Mouse (Mus musculus) ES-Bruce4 (cell line): ENCODE results near the gene Fcor. TPM values are rescaled to one million over a fixed set of nuclear protein-coding genes. Genes with fewer than 3 reads are reported as not detected.

ENCODE experiments used
- H3K27ac ChIP-seq: 2 replicates; pipeline ENCODE4 v1.5.1; 2012; ENCODE audit warnings: low read length, inconsistent platforms; ENCODE audit not compliant: insufficient read depth
- H3K27me3 ChIP-seq: 2 replicates; pipeline ENCODE4 v1.6.1; 2012; ENCODE audit warnings: mild to moderate bottlenecking, low read length, inconsistent platforms; ENCODE audit not compliant: control insufficient read depth, poor library complexity, insufficient read depth, severe bottlenecking
- H3K36me3 ChIP-seq: 2 replicates; pipeline ENCODE4 v1.6.1; 2012; ENCODE audit warnings: inconsistent platforms, mild to moderate bottlenecking, low read length, moderate library complexity; ENCODE audit not compliant: control insufficient read depth, poor library complexity, insufficient read depth, severe bottlenecking
- H3K4me1 ChIP-seq: one replicate; pipeline ENCODE4 v1.8.1; 2011; ENCODE audit warnings: low read length; ENCODE audit not compliant: control insufficient read depth, insufficient read depth
- H3K4me3 ChIP-seq: 2 replicates; pipeline ENCODE4 v1.5.1; 2011; ENCODE audit warnings: low read depth, mild to moderate bottlenecking, low read length
- H3K9ac ChIP-seq: 2 replicates; pipeline ENCODE4 v1.6.1; 2012; ENCODE audit warnings: low read depth, mild to moderate bottlenecking, inconsistent platforms; ENCODE audit not compliant: poor library complexity, severe bottlenecking
- H3K9me3 ChIP-seq: replicated peaks from 2 replicates; pipeline ENCODE4 v1.6.1; 2012; ENCODE audit warnings: mild to moderate bottlenecking, low read length, inconsistent platforms; ENCODE audit not compliant: control insufficient read depth, poor library complexity, insufficient read depth, severe bottlenecking
- CTCF ChIP-seq: IDR thresholded peaks from one replicate; pipeline ENCODE4 v1.8.1; 2011; ENCODE audit warnings: low read depth, low read length
- EP300 ChIP-seq: IDR thresholded peaks from 2 replicates; pipeline ENCODE4 v1.6.1; 2011; ENCODE audit warnings: low read depth, low read length; ENCODE audit not compliant: insufficient read depth
- POLR2A ChIP-seq: IDR thresholded peaks from one replicate; pipeline ENCODE4 v1.8.1; 2011; ENCODE audit warnings: low read length; ENCODE audit not compliant: insufficient read depth
- polyA plus RNA-seq: library from polyadenylated mRNA; stranded (reverse); fragments of >200 nt; gene quantifications from 2 replicates; pipeline ENCODE4 v1.2.4, GENCODE M21; 2011; ENCODE audit warnings: low read depth; ENCODE audit not compliant: missing spikeins, insufficient read depth, insufficient read length

Gene Fcor
- 8.4 and 11.9 TPM in 2 replicates for polyA plus RNA-seq

- TF ChIP-seq EP300: 0 out of 2 replicates have a peak, but pooled peaks have one; percentile 51
- TF ChIP-seq CTCF: peak; percentile 97
- peak; percentile 32 for TF ChIP-seq POLR2A
- H3K4me1 ChIP-seq: no peaks in the 10 kb centered on the region
- no peaks in the 10 kb centered on the region for H3K27me3 ChIP-seq
- H3K9ac ChIP-seq: peak within 1 kb of the TSS; percentile 52
- H3K9me3 ChIP-seq: no peaks in the 10 kb centered on the region
- H3K36me3 ChIP-seq: no peaks in the 10 kb centered on the region
- H3K27ac ChIP-seq: peak within 1 kb of the TSS; percentile 67
- peak within 1 kb of the TSS; percentile 92 for H3K4me3 ChIP-seq
These were observed at the start of gene Fcor for GRCm38 (mm10) chr8:3671980-3672491. Gene Fcor, minus strand, starts transcription at chr8:3672362.

- Histone ChIP-seq H3K9ac (no peak overlapping the region), H3K4me1 (peaks cover 4% of the 10 kb centered on the region), H3K4me3 (no peak overlapping the region), H3K27ac (no peak overlapping the region), H3K9me3 (no peaks in the 10 kb centered on the region), H3K36me3 (no peaks in the 10 kb centered on the region), H3K27me3 (no peaks in the 10 kb centered on the region)
- TF ChIP-seq POLR2A (no peak), CTCF (no peak), EP300 (no peak)
These were observed 48.9 kb upstream of the Fcor start for GRCm38 (mm10) chr8:3721041-3721440.

- H3K9ac ChIP-seq: no peak within 1 kb of the TSS
- no peak within 1 kb of the TSS for H3K4me3 ChIP-seq
- no peak within 1 kb of the TSS for H3K27ac ChIP-seq
- H3K27me3 ChIP-seq: no peaks in the 10 kb centered on the region
- peaks cover 4% of the 10 kb centered on the region for H3K4me1 ChIP-seq
- H3K9me3 ChIP-seq: no peaks in the 10 kb centered on the region
- TF ChIP-seq EP300: no peak
- no peak for TF ChIP-seq CTCF
- no peak for TF ChIP-seq POLR2A
- no peaks in the 10 kb centered on the region for H3K36me3 ChIP-seq
These were observed 48.4 kb upstream of the Fcor start, which contains the start of gene Clec4g for GRCm38 (mm10) chr8:3720551-3720950. Gene Clec4g, minus strand, starts transcription at chr8:3720651.

- TF ChIP-seq POLR2A: no peak
- peak; percentile 99 for TF ChIP-seq CTCF
- 0 out of 2 replicates have a peak, but pooled peaks have one; percentile 12 for TF ChIP-seq EP300
- H3K36me3 ChIP-seq: no peaks in the 10 kb centered on the region
- no peak overlapping the region for H3K9ac ChIP-seq
- no peaks in the 10 kb centered on the region for H3K9me3 ChIP-seq
- H3K27ac ChIP-seq: no peak overlapping the region
- no peaks in the 10 kb centered on the region for H3K4me1 ChIP-seq
- H3K27me3 ChIP-seq: no peaks in the 10 kb centered on the region
- H3K4me3 ChIP-seq: no peak overlapping the region
These were observed 46.4 kb upstream of the Fcor start for GRCm38 (mm10) chr8:3718559-3718958.

- Histone ChIP-seq H3K4me3 (no peak overlapping the region), H3K9ac (no peak overlapping the region), H3K27me3 (no peaks in the 10 kb centered on the region), H3K9me3 (no peaks in the 10 kb centered on the region), H3K4me1 (no peaks in the 10 kb centered on the region), H3K27ac (no peak overlapping the region), H3K36me3 (no peaks in the 10 kb centered on the region)
- TF ChIP-seq EP300 (no peak), POLR2A (no peak), CTCF (no peak)
These were observed 45.3 kb upstream of the Fcor start for GRCm38 (mm10) chr8:3717321-3717954.

GRCm38 (mm10) chr8:3711646-3712045 lies 39.5 kb upstream of the Fcor start:
- H3K36me3 ChIP-seq: no peaks in the 10 kb centered on the region
- no peak overlapping the region for H3K27ac ChIP-seq
- H3K9me3 ChIP-seq: no peaks in the 10 kb centered on the region
- H3K27me3 ChIP-seq: no peaks in the 10 kb centered on the region; the same call in 1 of the 2 replicates
- no peak overlapping the region for H3K4me3 ChIP-seq
- no peak for TF ChIP-seq EP300
- TF ChIP-seq POLR2A: no peak
- no peak for TF ChIP-seq CTCF
- H3K4me1 ChIP-seq: no peaks in the 10 kb centered on the region
- no peak overlapping the region for H3K9ac ChIP-seq
